Mouse (Mus musculus) bone marrow, adult 2 months (tissue): ENCODE results near the gene Gm21983.

Experiments used
- CTCF ChIP-seq: fragments of 200-500 bp; IDR thresholded peaks from 2 replicates; pipeline ENCODE4 v1.5.1; 2011; ENCODE audit warnings: low read length, control low read depth; ENCODE audit not compliant: control insufficient read depth, insufficient read depth
- POLR2A ChIP-seq: fragments of 200-500 bp; IDR thresholded peaks from 2 replicates; pipeline ENCODE4 v1.6.1; 2011; ENCODE audit warnings: low read depth, mild to moderate bottlenecking, control low read depth, low read length, borderline replicate concordance; ENCODE audit not compliant: control insufficient read depth

DNA sequence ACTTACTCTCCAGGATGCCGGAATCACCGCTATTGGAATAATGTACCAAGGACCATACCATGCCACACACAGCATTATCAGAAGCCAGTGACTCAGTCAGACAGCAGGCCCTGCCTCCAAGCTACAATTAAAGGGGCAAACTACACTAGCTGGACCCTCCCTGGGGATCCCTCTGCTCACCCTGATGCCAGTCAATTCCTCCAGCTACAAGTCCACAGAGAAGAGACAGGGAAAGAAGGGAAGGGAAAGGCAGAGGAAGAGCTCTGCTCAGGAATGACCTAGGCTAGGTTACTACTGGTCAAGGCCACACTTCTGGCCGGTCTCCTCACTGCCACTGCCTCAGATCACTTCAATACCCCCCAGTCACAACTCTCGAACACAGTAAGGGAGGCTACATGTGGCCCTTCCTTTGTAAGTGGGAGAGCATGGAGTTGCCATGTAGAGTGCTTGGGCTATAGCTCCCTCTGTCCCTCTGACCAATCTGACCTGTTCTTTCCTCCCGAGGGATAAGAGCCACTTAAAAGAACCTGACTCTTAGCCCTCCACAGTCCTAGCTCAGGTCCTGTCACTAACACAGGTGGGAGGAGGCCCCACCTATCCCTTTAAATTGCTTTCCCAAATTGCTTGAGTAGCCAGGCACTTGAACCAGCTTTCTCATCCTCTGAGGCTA lies 18.0 kb downstream of the Gm21983 start:
- TF ChIP-seq CTCF (no peak), POLR2A (no peak)
